Mouse (Mus musculus): Measurements from ENCODE around the gene Rabl3.

Rabl3 gene

GRCm38 (mm10) chr16:37590921-37591320, 51.2 kb downstream of the Rabl3 start:
- DNase-seq (ENCODE audit: low read depth in 2 of 2, low spot score in 2 of 2), result no peak

GRCm38 (mm10) chr16:37591551-37591950, 51.9 kb downstream of the Rabl3 start:
- DNase-seq (ENCODE audit: low read depth in 2 of 2, low spot score in 2 of 2), result no peak

- DNase-seq (ENCODE audit: low read depth in 2 of 2, low spot score in 2 of 2), result no peak
Observed at GRCm38 (mm10) chr16:37597412-37597811, 57.7 kb downstream of the Rabl3 start.

- no peak for DNase-seq (ENCODE audit: low read depth in 2 of 2, low spot score in 2 of 2)
Observed at GRCm38 (mm10) chr16:37598463-37598862, 58.8 kb downstream of the Rabl3 start.

GRCm38 (mm10) chr16:37599326-37599725, 59.6 kb downstream of the Rabl3 start:
- no peak for DNase-seq (ENCODE audit: low read depth in 2 of 2, low spot score in 2 of 2)

GRCm38 (mm10) chr16:37603431-37603830, 63.7 kb downstream of the Rabl3 start:
- DNase-seq (ENCODE audit: low read depth in 2 of 2, low spot score in 2 of 2), result no peak

- no peak for DNase-seq (ENCODE audit: low read depth in 2 of 2, low spot score in 2 of 2)
Observed at GRCm38 (mm10) chr16:37604243-37604642, 64.6 kb downstream of the Rabl3 start.

- DNase-seq (ENCODE audit: low read depth in 2 of 2, low spot score in 2 of 2), result no peak
Observed at GRCm38 (mm10) chr16:37610333-37610732, 70.6 kb downstream of the Rabl3 start.

GRCm38 (mm10) chr16:37611072-37611471, 71.4 kb downstream of the Rabl3 start:
- DNase-seq (ENCODE audit: low read depth in 2 of 2, low spot score in 2 of 2), result no peak

- DNase-seq (ENCODE audit: low read depth in 2 of 2, low spot score in 2 of 2), result no peak
Observed at GRCm38 (mm10) chr16:37612013-37612412, 72.3 kb downstream of the Rabl3 start.

- DNase-seq (ENCODE audit: low read depth in 2 of 2, low spot score in 2 of 2), result no peak
Observed at GRCm38 (mm10) chr16:37614540-37614939, 74.9 kb downstream of the Rabl3 start.

- no peak for DNase-seq (ENCODE audit: low read depth in 2 of 2, low spot score in 2 of 2)
Observed at GRCm38 (mm10) chr16:37615429-37615828, 75.7 kb downstream of the Rabl3 start.

GRCm38 (mm10) chr16:37616104-37616503, 76.4 kb downstream of the Rabl3 start:
- no peak for DNase-seq (ENCODE audit: low read depth in 2 of 2, low spot score in 2 of 2)

GRCm38 (mm10) chr16:37617695-37618094, 78.0 kb downstream of the Rabl3 start:
- no peak for DNase-seq (ENCODE audit: low read depth in 2 of 2, low spot score in 2 of 2)
